Mouse (Mus musculus) cerebellum, adult 2 months (tissue): ENCODE results near the gene Cdkl3.

Experiments used
- CTCF ChIP-seq: fragments of 200-500 bp; IDR thresholded peaks from 2 replicates; pipeline ENCODE4 v1.5.1; 2011; ENCODE audit warnings: low read depth, mild to moderate bottlenecking, control low read depth, low read length, moderate library complexity, borderline replicate concordance; ENCODE audit not compliant: insufficient read depth
- POLR2A ChIP-seq: fragments of 200-500 bp; IDR thresholded peaks from 2 replicates; pipeline ENCODE4 v1.6.1; 2011; ENCODE audit warnings: low read length, control low read depth, borderline replicate concordance; ENCODE audit not compliant: insufficient read depth

DNA sequence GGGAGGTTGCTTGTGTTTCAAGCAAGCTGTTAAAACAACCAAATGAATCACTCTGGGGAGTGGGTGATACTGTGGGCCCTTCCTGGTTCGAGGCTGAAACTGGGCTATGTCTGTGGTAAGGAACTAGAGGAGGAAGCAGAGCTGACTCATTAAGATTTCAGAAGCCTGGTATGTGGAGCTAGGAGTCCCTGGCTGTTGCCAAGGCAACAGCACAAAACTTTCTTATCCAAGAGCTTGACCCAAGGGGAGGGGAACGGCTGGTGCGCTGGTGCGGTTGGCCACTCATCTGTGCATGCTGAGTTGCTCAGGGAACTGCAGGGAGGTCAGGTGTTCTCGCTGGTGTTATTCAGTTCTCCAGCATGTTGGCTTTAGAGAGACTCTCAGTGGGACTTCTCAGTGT lies 76.0 kb downstream of the Cdkl3 start:
- TF ChIP-seq POLR2A (no peak), CTCF (no peak)
